Mouse (Mus musculus) MEL (cell line): ENCODE measurements at regions not wholly inside any gene's neighbourhood (a gene's known extent, or its start where the extent isn't known, plus 50 kb on each side); places are given as distances from the start of the nearest gene placed in this dataset.

ENCODE experiments used
- DNase-seq: peaks from one replicate; pipeline ENCODE4 v3.0.0; 2011; ENCODE audit warnings: low read depth, low spot score
- H3K27ac ChIP-seq: 2 replicates; pipeline ENCODE4 v1.5.1; 2012; ENCODE audit warnings: low read depth, mild to moderate bottlenecking, control low read depth, low read length, moderate library complexity; ENCODE audit not compliant: control insufficient read depth
- H3K27me3 ChIP-seq, 2 experiments: fragments of 150-350 bp in 1 of 2; sonication (generic) in 1 of 2; 2 replicates each; pipeline ENCODE4 v1.6.1; 2012; ENCODE audit warnings: low read length in 2 of 2, mild to moderate bottlenecking in 2 of 2, improper control_type of control experiment in 1 of 2, moderate library complexity in 1 of 2; ENCODE audit not compliant: insufficient read depth in 2 of 2, control insufficient read depth in 1 of 2
- H3K36me3 ChIP-seq, 2 experiments: 2 replicates each; pipeline ENCODE4 v1.6.1; 2012 to 2014; ENCODE audit warnings: low read length in 2 of 2, improper control_type of control experiment in 1 of 2, inconsistent platforms in 1 of 2, mild to moderate bottlenecking in 1 of 2; ENCODE audit not compliant: insufficient read depth in 2 of 2, control insufficient read depth in 1 of 2
- H3K4me1 ChIP-seq, 2 experiments: fragments of 150-350 bp in 1 of 2; sonication (generic) in 1 of 2; 2 replicates each; pipeline ENCODE4 v1.6.1; 2012; ENCODE audit warnings: low read length in 2 of 2, improper control_type of control experiment in 1 of 2, mild to moderate bottlenecking in 1 of 2; ENCODE audit not compliant: insufficient read depth in 2 of 2, control insufficient read depth in 1 of 2
- H3K4me3 ChIP-seq, 2 experiments: fragments of 150-350 bp in 1 of 2; sonication (generic) in 1 of 2; 2 replicates each; pipeline ENCODE4 v1.5.1; 2012; ENCODE audit warnings: low read depth in 2 of 2, low read length in 2 of 2, mild to moderate bottlenecking in 2 of 2, moderate library complexity in 2 of 2, control low read depth in 1 of 2, improper control_type of control experiment in 1 of 2; ENCODE audit not compliant: control insufficient read depth in 1 of 2, insufficient read depth in 1 of 2
- H3K79me2 ChIP-seq: 2 replicates; pipeline ENCODE4 v1.6.1; 2012; ENCODE audit warnings: mild to moderate bottlenecking, low read length, moderate library complexity; ENCODE audit not compliant: control insufficient read depth, poor library complexity, insufficient read depth
- H3K9ac ChIP-seq: 2 replicates; pipeline ENCODE4 v1.6.1; 2012; ENCODE audit warnings: low read depth, mild to moderate bottlenecking, control low read depth, low read length, moderate library complexity; ENCODE audit not compliant: control insufficient read depth, poor library complexity, severe bottlenecking
- H3K9me3 ChIP-seq: fragments of 150-350 bp; sonication (generic); replicated peaks from 2 replicates; pipeline ENCODE4 v1.6.1; 2012; ENCODE audit warnings: mild to moderate bottlenecking, low read length, improper control_type of control experiment, moderate library complexity; ENCODE audit not compliant: insufficient read depth
- BHLHE40 ChIP-seq: IDR thresholded peaks from 2 replicates; pipeline ENCODE4 v1.6.1; 2012; ENCODE audit warnings: low read depth, mild to moderate bottlenecking, inconsistent platforms, low read length, improper control_type of control experiment, borderline replicate concordance
- CHD1 ChIP-seq: IDR thresholded peaks from 2 replicates; pipeline ENCODE4 v1.6.1; 2012; ENCODE audit warnings: low read depth, mild to moderate bottlenecking, inconsistent platforms, low read length, improper control_type of control experiment
- E2F4 ChIP-seq: IDR thresholded peaks from 2 replicates; pipeline ENCODE4 v1.6.1; 2011; ENCODE audit warnings: low read depth, low read length, improper control_type of control experiment, borderline replicate concordance
- ELF1 ChIP-seq: IDR thresholded peaks from 2 replicates; pipeline ENCODE4 v1.6.1; 2014; ENCODE audit warnings: low read depth, mild to moderate bottlenecking, inconsistent platforms, low read length, improper control_type of control experiment, moderate library complexity
- EP300 ChIP-seq, 2 experiments: IDR thresholded peaks; 2 replicates each; pipeline ENCODE4 v1.6.1; 2011; ENCODE audit warnings: improper control_type of control experiment in 2 of 2, low read length in 2 of 2, low read depth in 1 of 2, mild to moderate bottlenecking in 1 of 2
- ETS1 ChIP-seq: IDR thresholded peaks from 2 replicates; pipeline ENCODE4 v1.6.1; 2012; ENCODE audit warnings: low read depth, mild to moderate bottlenecking, inconsistent platforms, low read length, improper control_type of control experiment, moderate library complexity
- GABPA ChIP-seq: IDR thresholded peaks from 2 replicates; pipeline ENCODE4 v1.6.1; 2012; ENCODE audit warnings: low read depth, mild to moderate bottlenecking, inconsistent platforms, low read length, improper control_type of control experiment, moderate library complexity
- GATA1 ChIP-seq: IDR thresholded peaks from 2 replicates; pipeline ENCODE4 v1.6.1; 2011; ENCODE audit warnings: low read depth, low read length, improper control_type of control experiment
- HCFC1 ChIP-seq: IDR thresholded peaks from 2 replicates; pipeline ENCODE4 v1.6.1; 2012; ENCODE audit warnings: low read depth, mild to moderate bottlenecking, inconsistent platforms, low read length, improper control_type of control experiment, moderate library complexity
- JUND ChIP-seq: IDR thresholded peaks from 2 replicates; pipeline ENCODE4 v1.6.1; 2011; ENCODE audit warnings: low read depth, mild to moderate bottlenecking, improper control_type of control experiment, low read length
- MAX ChIP-seq: IDR thresholded peaks from 2 replicates; pipeline ENCODE4 v1.6.1; 2011; ENCODE audit warnings: low read length, improper control_type of control experiment
- MEF2A ChIP-seq: IDR thresholded peaks from 2 replicates; pipeline ENCODE4 v1.6.1; 2014; ENCODE audit warnings: low read depth, mild to moderate bottlenecking, inconsistent platforms, low read length, improper control_type of control experiment; ENCODE audit not compliant: poor library complexity, insufficient replicate concordance, severe bottlenecking; ENCODE audit errors: extremely low read depth
- MYB ChIP-seq: IDR thresholded peaks from 2 replicates; pipeline ENCODE4 v1.6.1; 2011; ENCODE audit warnings: mild to moderate bottlenecking, low read depth, low read length, improper control_type of control experiment
- RAD21 ChIP-seq: IDR thresholded peaks from 2 replicates; pipeline ENCODE4 v1.6.1; 2011; ENCODE audit warnings: mild to moderate bottlenecking, low read depth, low read length, improper control_type of control experiment
- RCOR1 ChIP-seq: IDR thresholded peaks from 2 replicates; pipeline ENCODE4 v1.6.1; 2012; ENCODE audit warnings: low read depth, mild to moderate bottlenecking, inconsistent platforms, low read length, improper control_type of control experiment
- TCF12 ChIP-seq: IDR thresholded peaks from 2 replicates; pipeline ENCODE4 v1.6.1; 2014; ENCODE audit warnings: low read depth, mild to moderate bottlenecking, inconsistent platforms, low read length, improper control_type of control experiment, moderate library complexity
- UBTF ChIP-seq: IDR thresholded peaks from 2 replicates; pipeline ENCODE4 v1.6.1; 2012; ENCODE audit warnings: low read depth, mild to moderate bottlenecking, inconsistent platforms, low read length, improper control_type of control experiment, moderate library complexity, borderline replicate concordance; ENCODE audit not compliant: insufficient read depth
- USF2 ChIP-seq, 2 experiments: IDR thresholded peaks; 2 replicates each; pipeline ENCODE4 v1.6.1; 2011 to 2012; ENCODE audit warnings: improper control_type of control experiment in 2 of 2, low read length in 2 of 2, borderline replicate concordance in 1 of 2, inconsistent platforms in 1 of 2, low read depth in 1 of 2, mild to moderate bottlenecking in 1 of 2; ENCODE audit not compliant: insufficient read depth in 1 of 2
- ZC3H11A ChIP-seq: IDR thresholded peaks from 2 replicates; pipeline ENCODE4 v1.6.1; 2012; ENCODE audit warnings: low read depth, mild to moderate bottlenecking, inconsistent platforms, low read length, improper control_type of control experiment
- ZNF384 ChIP-seq: IDR thresholded peaks from 2 replicates; pipeline ENCODE4 v1.6.1; 2012; ENCODE audit warnings: low read depth, mild to moderate bottlenecking, inconsistent platforms, low read length, improper control_type of control experiment

GRCm38 (mm10) chr4:55670258-55670657 lies 138.0 kb upstream of the Klf4 start:
- H3K79me2 ChIP-seq = no peaks in the 10 kb centered on the region
- no peak overlapping the region for H3K27ac ChIP-seq
- H3K36me3 ChIP-seq = no peaks in the 10 kb centered on the region
- no peak overlapping the region for H3K9ac ChIP-seq
- no peaks in the 10 kb centered on the region for H3K9me3 ChIP-seq
- H3K4me1 ChIP-seq = no peaks in the 10 kb centered on the region
- H3K27me3 ChIP-seq = no peaks in the 10 kb centered on the region
- DNase-seq = no peak
- H3K4me3 ChIP-seq = no peak overlapping the region
- TF ChIP-seq HCFC1 = no peak
- no peak for TF ChIP-seq ZNF384
- no peak for TF ChIP-seq GATA1
- no peak for TF ChIP-seq BHLHE40
- no peak for TF ChIP-seq MEF2A
- no peak for TF ChIP-seq E2F4
- no peak for TF ChIP-seq JUND
- no peak for TF ChIP-seq MYB
- no peak for TF ChIP-seq RAD21
- TF ChIP-seq MAX = no peak
- TF ChIP-seq ELF1 = no peak
- no peak for TF ChIP-seq GABPA
- TF ChIP-seq ZC3H11A = no peak
- TF ChIP-seq CHD1 = no peak
- TF ChIP-seq RCOR1 = no peak
- TF ChIP-seq ETS1 = no peak

DNA sequence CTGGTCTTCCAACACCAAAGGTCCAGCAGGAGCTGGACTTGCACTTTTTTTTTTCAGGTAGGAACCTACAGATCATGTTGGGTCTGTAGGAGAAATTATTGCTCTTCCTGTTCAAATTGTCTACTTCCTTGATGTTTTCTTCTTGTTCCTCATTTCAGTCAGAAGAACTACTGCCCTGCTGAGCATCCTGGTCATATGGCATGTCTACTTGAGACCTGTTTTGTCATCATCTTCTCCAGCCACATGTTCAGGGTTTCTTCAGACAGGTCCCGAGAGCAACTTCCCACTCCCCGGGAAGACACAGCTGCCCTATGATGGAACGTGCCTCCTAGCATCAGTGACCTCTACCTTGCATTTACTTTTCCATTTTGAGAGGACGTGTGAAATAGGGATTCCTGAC lies 132.6 kb upstream of the Klf4 start:
- H3K9ac ChIP-seq = no peak overlapping the region
- H3K27ac ChIP-seq = no peak overlapping the region
- no peaks in the 10 kb centered on the region for H3K36me3 ChIP-seq
- no peaks in the 10 kb centered on the region for H3K27me3 ChIP-seq
- TF ChIP-seq ZC3H11A (no peak), GATA1 (no peak), TCF12 (no peak), HCFC1 (no peak), JUND (no peak), USF2 (IDR thresholded peaks at IDR 0.05; ENCODE audit: borderline replicate concordance in 1 of 2, insufficient read depth in 1 of 2, low read depth in 1 of 2, low read length in 2 of 2) (no peak), UBTF (no peak), EP300 (IDR thresholded peaks at IDR 0.05; ENCODE audit: low read depth in 1 of 2, low read length in 2 of 2) (no peak)
- H3K4me3 ChIP-seq = no peak overlapping the region
- no peaks in the 10 kb centered on the region for H3K79me2 ChIP-seq
- H3K9me3 ChIP-seq = no peaks in the 10 kb centered on the region
- DNase-seq = no peak
- H3K4me1 ChIP-seq = no peaks in the 10 kb centered on the region
